Mouse (Mus musculus) ES-Bruce4 (cell line): ENCODE results near the gene Cacna2d3.

Experiments used
- CTCF ChIP-seq: IDR thresholded peaks from one replicate; pipeline ENCODE4 v1.8.1; 2011; ENCODE audit warnings: low read depth, low read length
- EP300 ChIP-seq: IDR thresholded peaks from 2 replicates; pipeline ENCODE4 v1.6.1; 2011; ENCODE audit warnings: low read depth, low read length; ENCODE audit not compliant: insufficient read depth
- POLR2A ChIP-seq: IDR thresholded peaks from one replicate; pipeline ENCODE4 v1.8.1; 2011; ENCODE audit warnings: low read length; ENCODE audit not compliant: insufficient read depth

DNA sequence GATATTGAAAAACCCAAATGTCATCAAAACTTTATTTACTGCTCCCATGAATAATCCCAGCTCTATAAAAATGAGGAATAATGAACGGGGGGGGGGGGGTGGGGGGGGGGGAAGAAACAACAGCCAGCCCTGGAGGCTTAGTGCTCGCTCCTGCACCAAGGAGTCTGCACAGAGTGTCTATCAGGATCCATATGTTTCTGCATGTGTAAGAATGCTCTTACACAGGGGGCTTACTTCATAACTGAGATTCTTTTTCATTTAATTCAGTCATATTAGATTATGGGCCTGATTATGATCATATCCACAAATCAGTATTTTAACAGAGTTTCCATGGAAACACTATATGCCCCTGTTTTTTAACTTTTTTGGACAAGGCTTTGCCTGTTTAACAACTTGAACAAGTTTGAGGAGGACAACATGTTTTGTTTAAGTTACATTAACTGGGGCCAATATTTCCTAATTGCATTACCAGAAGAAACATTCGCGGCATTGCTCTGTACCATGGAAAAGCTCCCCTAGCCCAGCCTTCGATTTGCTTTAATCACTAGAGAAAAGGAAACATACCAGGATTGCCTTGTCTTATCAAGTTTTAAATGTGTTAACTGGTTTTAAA is 716.3 kb downstream of the Cacna2d3 start:
- TF ChIP-seq POLR2A = no peak
- TF ChIP-seq CTCF = no peak
- no peak for TF ChIP-seq EP300
